Mouse (Mus musculus) forebrain, embryonic 16.5 days (tissue): ENCODE results near the gene Abca7. TPM values are rescaled to one million over a fixed set of nuclear protein-coding genes. Genes with fewer than 3 reads are reported as not detected.
"Not testable (repeated sequence)": the region's sequence is repeated elsewhere in the genome, so short reads cannot be mapped to it uniquely, and the experiment has no call there.

Experiments used
- ATAC-seq: fragments of 200-750 bp; cut with Nextera tagmentation; 2 replicates; pipeline ENCODE4 v1.8.0; 2017; ENCODE audit warnings: mild to moderate bottlenecking, moderate library complexity
- H3K27ac ChIP-seq: fragments of 300-500 bp; sonication (generic); 2 replicates; pipeline ENCODE4 v1.5.1; 2014; ENCODE audit warnings: low read length, control low read depth
- H3K27me3 ChIP-seq: fragments of 300-500 bp; sonication (generic); replicated peaks from 2 replicates; pipeline ENCODE4 v1.6.1; 2014; ENCODE audit warnings: low read length; ENCODE audit not compliant: control insufficient read depth, insufficient read depth
- H3K36me3 ChIP-seq: fragments of 300-500 bp; sonication (generic); 2 replicates; pipeline ENCODE4 v1.6.1; 2014; ENCODE audit not compliant: control insufficient read depth, insufficient read depth
- H3K4me1 ChIP-seq: fragments of 300-500 bp; sonication (generic); replicated peaks from 2 replicates; pipeline ENCODE4 v1.6.1; 2014; ENCODE audit warnings: low read length; ENCODE audit not compliant: control insufficient read depth, insufficient read depth
- H3K4me2 ChIP-seq: fragments of 300-500 bp; sonication (generic); 2 replicates; pipeline ENCODE4 v1.6.1; 2014; ENCODE audit warnings: mild to moderate bottlenecking, low read length, control low read depth
- H3K4me3 ChIP-seq: fragments of 300-500 bp; sonication (generic); replicated peaks from 2 replicates; pipeline ENCODE4 v1.5.1; 2014; ENCODE audit warnings: mild to moderate bottlenecking, low read length, control low read depth
- H3K9ac ChIP-seq: fragments of 300-500 bp; sonication (generic); replicated peaks from 2 replicates; pipeline ENCODE4 v1.6.1; 2014; ENCODE audit warnings: low read depth, low read length, control low read depth
- H3K9me3 ChIP-seq: fragments of 300-500 bp; sonication (generic); 2 replicates; pipeline ENCODE4 v1.6.1; 2016; ENCODE audit warnings: low read length; ENCODE audit not compliant: control insufficient read depth
- WGBS: fragments of 180-500 bp; shearing (Covaris S2); extraction: QIAGEN DNeasy Blood & Tissue Kit; methylation state at CpG from one replicate; pipeline ENCODE4 v1.1.7; 2014; 5-methylcytosine and 5-hydroxymethylcytosine counted together
- polyA plus RNA-seq: library from polyadenylated mRNA; unstranded; fragments of >200 nt; fragmentation: Nextera tagmentation; extraction: Ambion mirVana; gene quantifications from 2 replicates; pipeline ENCODE4 v1.2.1, GENCODE M21; 2015

Gene Abca7
- polyA plus RNA-seq, 1 experiment from 2014 or later, result 4.7 TPM

- Histone ChIP-seq H3K4me2 (no peak overlapping the region), H3K36me3 (no peaks in the 10 kb centered on the region), H3K9me3 (no peaks in the 10 kb centered on the region), H3K27me3 (no peaks in the 10 kb centered on the region), H3K9ac (no peak overlapping the region), H3K4me1 (peaks cover 10% of the 10 kb centered on the region), H3K27ac (no peak overlapping the region), H3K4me3 (no peak overlapping the region)
- 42% methylated on average over 4 of the region's 4 CpGs for WGBS
- ATAC-seq, result no peak
Observed at GRCm38 (mm10) chr10:80044087-80044486, 47.8 kb downstream of the Abca7 start.

GRCm38 (mm10) chr10:80045364-80045763 is 49.1 kb downstream of the Abca7 start:
- not testable (repeated sequence) for H3K27ac ChIP-seq, ATAC-seq, H3K27me3 ChIP-seq, H3K4me3 ChIP-seq, H3K4me1 ChIP-seq, H3K9ac ChIP-seq, H3K9me3 ChIP-seq, H3K36me3 ChIP-seq, H3K4me2 ChIP-seq
- WGBS, result 92% methylated on average over 2 of the region's 4 CpGs

- Histone ChIP-seq H3K4me2 (no peak overlapping the region), H3K9ac (no peak overlapping the region), H3K9me3 (no peaks in the 10 kb centered on the region), H3K27ac (no peak overlapping the region), H3K4me1 (peaks cover 7% of the 10 kb centered on the region), H3K27me3 (no peaks in the 10 kb centered on the region), H3K4me3 (no peak overlapping the region), H3K36me3 (no peaks in the 10 kb centered on the region)
- WGBS, result 64% methylated on average over 5 of the region's 5 CpGs
- ATAC-seq, result no peak
Observed at GRCm38 (mm10) chr10:80045766-80046165, 49.5 kb downstream of the Abca7 start.

- no peak within 1 kb of the TSS for H3K4me3 ChIP-seq
- no peak within 1 kb of the TSS for H3K4me2 ChIP-seq
- 46% methylated on average over 9 of the region's 9 CpGs for WGBS
- ATAC-seq, result no peak
- H3K27me3 ChIP-seq, result no peaks in the 10 kb centered on the region
- H3K9me3 ChIP-seq, result no peaks in the 10 kb centered on the region
- H3K36me3 ChIP-seq, result no peaks in the 10 kb centered on the region
- H3K9ac ChIP-seq, result no peak within 1 kb of the TSS
- peaks cover 7% of the 10 kb centered on the region for H3K4me1 ChIP-seq
- H3K27ac ChIP-seq, result no peak within 1 kb of the TSS
Observed at GRCm38 (mm10) chr10:80047041-80047565, 50.8 kb downstream of the Abca7 start, which contains the start of gene Gpx4. Gpx4 (plus strand) TSS chr10:80047166.

GRCm38 (mm10) chr10:80048396-80048795 is 52.1 kb downstream of the Abca7 start:
- 1% methylated on average over 5 of the region's 5 CpGs for WGBS
- Histone ChIP-seq H3K9me3 (no peaks in the 10 kb centered on the region), H3K4me3 (no peak overlapping the region), H3K4me2 (no peak overlapping the region), H3K27ac (no peak overlapping the region), H3K27me3 (no peaks in the 10 kb centered on the region), H3K4me1 (peaks cover 10% of the 10 kb centered on the region), H3K9ac (no peak overlapping the region), H3K36me3 (no peaks in the 10 kb centered on the region)
- no peak for ATAC-seq

GRCm38 (mm10) chr10:80048834-80049233 is 52.5 kb downstream of the Abca7 start:
- H3K4me1 ChIP-seq, result peaks cover 10% of the 10 kb centered on the region
- H3K36me3 ChIP-seq, result no peaks in the 10 kb centered on the region
- H3K4me2 ChIP-seq, result no peak overlapping the region
- H3K4me3 ChIP-seq, result no peak overlapping the region
- H3K27me3 ChIP-seq, result no peaks in the 10 kb centered on the region
- H3K9me3 ChIP-seq, result no peaks in the 10 kb centered on the region
- 57% methylated on average over 3 of the region's 3 CpGs for WGBS
- H3K27ac ChIP-seq, result no peak overlapping the region
- ATAC-seq, result no peak
- no peak overlapping the region for H3K9ac ChIP-seq

- 15% methylated on average over 6 of the region's 6 CpGs for WGBS
- Histone ChIP-seq H3K9me3 (no peaks in the 10 kb centered on the region), H3K27me3 (no peaks in the 10 kb centered on the region), H3K4me1 (peaks cover 20% of the 10 kb centered on the region), H3K36me3 (no peaks in the 10 kb centered on the region), H3K9ac (no peak overlapping the region), H3K4me3 (no peak overlapping the region), H3K27ac (no peak overlapping the region), H3K4me2 (no peak overlapping the region)
- ATAC-seq, result no peak
Observed at GRCm38 (mm10) chr10:80050244-80050643, 54.0 kb downstream of the Abca7 start.

GRCm38 (mm10) chr10:80050885-80051617 is 54.8 kb downstream of the Abca7 start:
- H3K36me3 ChIP-seq, result no peaks in the 10 kb centered on the region
- no peak overlapping the region for H3K9ac ChIP-seq
- H3K4me1 ChIP-seq, result peaks cover 25% of the 10 kb centered on the region
- no peaks in the 10 kb centered on the region for H3K9me3 ChIP-seq
- no peak for ATAC-seq
- no peaks in the 10 kb centered on the region for H3K27me3 ChIP-seq
- WGBS, result 15% methylated on average over 15 of the region's 15 CpGs
- H3K4me3 ChIP-seq, result no peak overlapping the region
- no peak overlapping the region for H3K27ac ChIP-seq
- H3K4me2 ChIP-seq, result no peak overlapping the region

- H3K36me3 ChIP-seq, result peaks cover 2% of the 10 kb centered on the region; the same call in 1 of the 2 replicates
- ATAC-seq, result no peak
- no peak overlapping the region for H3K4me3 ChIP-seq
- no peaks in the 10 kb centered on the region for H3K9me3 ChIP-seq
- 43% methylated on average over 13 of the region's 14 CpGs for WGBS
- no peak overlapping the region for H3K4me2 ChIP-seq
- no peak overlapping the region for H3K9ac ChIP-seq
- H3K27me3 ChIP-seq, result no peaks in the 10 kb centered on the region
- peaks cover 25% of the 10 kb centered on the region for H3K4me1 ChIP-seq
- H3K27ac ChIP-seq, result no peak overlapping the region
Observed at GRCm38 (mm10) chr10:80051618-80052373, 55.5 kb downstream of the Abca7 start.
